Mouse (Mus musculus) adrenal gland, adult 8-10 months (tissue): ENCODE measurements around the gene Phlpp1. TPM values are rescaled to one million over a fixed set of nuclear protein-coding genes. Genes with fewer than 3 reads are reported as not detected.
A peak's percentile ranks its signal among the peaks of the same experiment; 100 is the strongest.

Source experiments
- DNase-seq: peaks from one replicate; pipeline ENCODE4 v3.0.0; 2022
- total RNA-seq, 4 experiments: library from RNA; stranded (reverse); gene quantifications; 2 replicates each; pipeline ENCODE4 v1.2.4; 2022

Phlpp1 gene
- total RNA-seq, 4 experiments from 2014 or later = 15.0 to 20.6 (median 17.5) TPM

GRCm38 (mm10) chr1:106394678-106395077 is 223.1 kb downstream of the Phlpp1 start:
- no peak for DNase-seq

DNA sequence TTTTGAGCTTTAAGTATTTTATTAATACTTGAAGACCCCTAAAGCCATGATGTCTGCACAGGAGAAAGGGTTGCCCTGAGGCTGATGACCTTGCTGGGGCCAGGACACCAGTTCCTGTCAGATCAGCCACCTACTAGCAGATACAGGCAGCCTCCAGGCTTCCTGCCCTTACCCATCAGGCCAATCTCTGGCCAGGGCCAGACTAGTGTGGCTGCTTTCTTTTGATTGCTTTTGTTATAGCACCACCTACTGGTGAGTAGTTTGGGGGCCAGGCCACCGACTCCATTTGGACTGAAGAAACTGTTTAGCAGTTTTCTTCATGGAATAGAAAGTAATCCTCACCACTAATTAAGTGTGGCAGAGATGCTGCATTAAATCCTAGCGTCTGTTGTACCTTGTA is 223.9 kb downstream of the Phlpp1 start:
- DNase-seq = peak; percentile 47

DNA sequence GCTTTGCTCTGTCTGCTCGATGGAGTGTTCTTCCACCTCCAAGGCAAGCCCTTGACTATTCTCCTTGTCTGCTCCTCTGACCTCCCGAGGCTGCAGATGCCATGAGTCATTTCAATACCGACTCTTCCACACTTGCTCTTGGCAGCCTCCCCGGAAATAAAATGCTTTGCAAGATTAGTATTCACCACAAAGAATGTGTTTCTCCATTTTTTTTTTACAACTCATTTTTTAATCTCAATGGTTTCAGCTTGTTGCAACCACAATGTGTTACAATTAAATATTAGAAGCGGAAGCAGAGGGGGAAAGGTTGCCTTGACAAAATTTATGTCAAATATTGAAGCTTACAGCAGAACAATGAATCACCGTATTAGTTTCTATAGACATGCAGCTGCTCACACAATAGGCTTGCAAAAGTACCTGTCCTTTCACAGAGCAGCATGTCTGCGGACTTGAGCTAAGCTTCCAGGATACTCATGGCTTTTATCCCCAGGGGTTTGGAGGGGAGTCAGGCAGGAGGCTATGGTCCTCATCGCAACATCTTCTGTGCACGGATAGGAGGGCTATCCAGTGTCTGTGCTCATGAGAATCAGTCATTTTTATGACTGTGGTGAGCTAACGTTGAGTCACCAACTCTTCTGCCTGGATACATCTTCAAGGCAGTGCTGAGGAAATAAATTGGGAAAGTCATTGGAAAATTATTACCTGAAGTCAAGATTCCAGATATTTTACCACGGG is 229.5 kb downstream of the Phlpp1 start:
- peak; percentile 67 for DNase-seq

- DNase-seq = no peak
Measured at GRCm38 (mm10) chr1:106403011-106403501, 231.5 kb downstream of the Phlpp1 start.

GRCm38 (mm10) chr1:106406852-106407251 is 235.3 kb downstream of the Phlpp1 start:
- DNase-seq = no peak

GRCm38 (mm10) chr1:106407963-106408440 is 236.4 kb downstream of the Phlpp1 start:
- no peak for DNase-seq

GRCm38 (mm10) chr1:106410858-106411257 is 239.3 kb downstream of the Phlpp1 start:
- DNase-seq = no peak

- DNase-seq = no peak
Measured at GRCm38 (mm10) chr1:106425128-106425936, 253.8 kb downstream of the Phlpp1 start.

- DNase-seq = no peak
Measured at GRCm38 (mm10) chr1:106428170-106428569, 256.6 kb downstream of the Phlpp1 start.

DNA sequence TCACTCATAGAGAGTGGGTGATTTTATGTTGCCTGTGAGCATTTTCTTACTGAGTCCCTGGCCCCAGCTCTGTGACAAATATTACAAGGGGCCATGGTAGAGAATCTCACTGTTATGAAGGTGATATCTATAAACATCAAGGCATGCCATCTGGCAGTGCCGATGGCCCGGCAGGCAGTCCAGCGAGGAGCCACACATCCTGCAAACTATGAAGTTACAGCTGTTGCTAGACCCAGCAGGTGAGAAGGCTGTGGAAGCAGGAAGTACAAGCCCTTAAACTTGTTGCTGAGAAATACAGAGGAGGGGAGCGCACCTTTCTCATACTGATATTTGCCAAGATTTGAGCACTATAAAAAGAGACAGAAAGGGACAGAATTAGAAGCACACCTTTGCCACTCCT is 257.0 kb downstream of the Phlpp1 start:
- no peak for DNase-seq

GRCm38 (mm10) chr1:106433580-106433979 is 262.0 kb downstream of the Phlpp1 start:
- no peak for DNase-seq

Other genes with a start within 250 kb of the Phlpp1 start
- 10 to 100 TPM; 18.1 to 20.1 (median 19.8) TPM for gene Zcchc2, start 181.3 kb upstream of the Phlpp1 start, total RNA-seq